Mouse (Mus musculus) induced T-regulatory cell, adult 2 months (primary cell): ENCODE results near the gene Rhox4d.
"Not testable (repeated sequence)": the region's sequence is repeated elsewhere in the genome, so short reads cannot be mapped to it uniquely, and the experiment has no call there.

Source experiments
- DNase-seq: peaks from one replicate; pipeline ENCODE4 v3.0.0-alpha.2; 2012; ENCODE audit warnings: low read depth

Gene Rhox4d

DNA sequence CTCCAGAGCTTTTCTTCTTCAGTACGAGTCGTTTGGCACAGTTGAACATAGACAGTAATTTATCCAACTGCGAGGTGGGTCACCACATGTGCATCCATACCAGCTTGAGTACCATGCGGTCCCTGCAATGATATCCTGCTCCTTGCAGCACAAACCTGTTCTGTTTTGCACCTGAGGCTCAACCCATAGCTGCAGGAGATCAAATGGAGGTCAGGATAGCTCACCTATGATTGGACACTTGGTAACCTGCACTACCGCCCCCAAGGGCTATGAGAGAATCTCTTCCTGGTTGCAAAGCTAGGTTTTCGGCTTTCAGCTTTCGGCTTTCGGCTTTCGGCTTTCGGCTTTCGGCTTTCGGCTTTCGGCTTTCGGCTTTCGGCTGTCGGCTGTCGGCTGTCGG lies at the start of gene Rhox4d:
Gene Rhox4d (plus strand): TSS at position 301 of the 400 bp plus-strand sequence.
- not testable (repeated sequence) for DNase-seq

DNA sequence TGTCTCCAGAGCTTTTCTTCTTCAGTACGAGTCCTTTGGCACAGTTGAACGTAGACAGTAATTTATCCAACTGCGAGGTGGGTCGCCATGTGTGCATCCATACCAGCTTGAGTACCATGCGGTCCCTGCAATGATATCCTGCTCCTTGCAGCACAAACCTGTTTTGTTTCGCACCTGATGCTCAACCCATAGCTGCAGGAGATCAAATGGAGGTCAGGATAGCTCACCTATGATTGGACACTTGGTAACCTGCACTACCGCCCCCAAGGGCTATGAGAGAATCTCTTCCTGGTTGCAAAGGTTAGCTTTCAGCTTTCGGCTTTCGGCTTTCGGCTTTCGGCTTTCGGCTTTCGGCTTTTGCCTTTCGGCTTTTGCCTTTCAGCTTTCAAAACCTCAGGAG lies 34.1 kb upstream of the Rhox4d start, which contains the start of gene Rhox4c:
Gene Rhox4c (plus strand): TSS at position 301 of the 400 bp plus-strand sequence.
- not testable (repeated sequence) for DNase-seq

GRCm38 (mm10) chrX:37530152-37530551 lies 16.0 kb downstream of the Rhox4d start, which contains the start of gene Rhox2e:
TSS of gene Rhox2e (plus strand) at chrX:37530452.
- not testable (repeated sequence) for DNase-seq

DNA sequence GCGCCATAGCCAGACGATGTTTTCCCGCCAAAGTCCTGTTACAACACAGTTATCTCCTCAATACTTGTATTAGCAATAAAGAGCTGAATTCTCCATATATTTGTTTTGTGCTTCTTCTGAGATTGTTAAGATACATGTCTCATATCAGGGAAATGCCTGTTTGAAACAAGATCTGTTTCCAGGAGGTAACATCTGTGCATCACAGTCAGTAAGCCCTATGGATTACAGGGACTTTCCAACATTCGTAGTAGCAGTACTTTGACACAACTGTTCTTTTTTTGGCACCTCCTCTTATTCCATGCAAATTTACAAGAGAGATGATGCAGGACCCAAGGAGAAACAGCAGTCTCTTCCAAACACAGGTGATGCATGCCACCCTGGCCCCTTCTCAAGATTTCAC lies 27.6 kb downstream of the Rhox4d start, which contains the start of gene Rhox3e:
Gene Rhox3e (plus strand): TSS at position 301 of the 400 bp plus-strand sequence.
- not testable (repeated sequence) for DNase-seq

GRCm38 (mm10) chrX:37557112-37557511 lies 43.0 kb downstream of the Rhox4d start, which contains the start of gene Rhox4e:
TSS of gene Rhox4e (plus strand) at chrX:37557412.
- DNase-seq: not testable (repeated sequence)
